Mouse (Mus musculus) inflammation-experienced regulatory T-cells, adult 6 months (primary cell): ENCODE measurements around the gene Haus7. TPM values are rescaled to one million over a fixed set of nuclear protein-coding genes. Genes with fewer than 3 reads are reported as not detected.
"Not testable (repeated sequence)": the region's sequence is repeated elsewhere in the genome, so short reads cannot be mapped to it uniquely, and the experiment has no call there.

Experiments used
- ATAC-seq: one replicate; pipeline ENCODE4 v1.8.0; 2017
- polyA plus RNA-seq, 3 experiments: library from polyadenylated mRNA; unstranded; fragments of 100-300 nt; shearing (Covaris generic); gene quantifications; one replicate each; pipeline ENCODE4 v1.2.1; 2017

Haus7 gene
- polyA plus RNA-seq, 3 experiments from 2014 or later: 28.7 to 40.7 (median 32.3) TPM

- no peak for ATAC-seq
Observed at GRCm38 (mm10) chrX:73465483-73466186, 6.8 kb upstream of the Haus7 start.

GRCm38 (mm10) chrX:73460792-73461191 lies 1.9 kb upstream of the Haus7 start:
- no peak for ATAC-seq

- peak; percentile 38 for ATAC-seq
Observed at GRCm38 (mm10) chrX:73451949-73452348, 6.9 kb downstream of the Haus7 start.

GRCm38 (mm10) chrX:73441428-73441827 lies 17.4 kb downstream of the Haus7 start:
- no peak for ATAC-seq

- no peak for ATAC-seq
Observed at GRCm38 (mm10) chrX:73435252-73435651, 23.6 kb downstream of the Haus7 start, which contains the start of gene Trex2. Gene Trex2 (minus strand): TSS chrX:73435344.

- ATAC-seq: no peak
Observed at GRCm38 (mm10) chrX:73432850-73433249, 26.0 kb downstream of the Haus7 start.

- ATAC-seq: no peak
Observed at GRCm38 (mm10) chrX:73430036-73430435, 28.8 kb downstream of the Haus7 start.

GRCm38 (mm10) chrX:73412767-73413166 lies 46.1 kb downstream of the Haus7 start:
- ATAC-seq: no peak

GRCm38 (mm10) chrX:73410880-73411517 lies 47.8 kb downstream of the Haus7 start, which contains the start of gene Zfp92:
Gene Zfp92 (plus strand): TSS chrX:73411096.
- ATAC-seq: peak; percentile 10

- no peak for ATAC-seq
Observed at GRCm38 (mm10) chrX:73401616-73402015, 57.2 kb downstream of the Haus7 start.

GRCm38 (mm10) chrX:73400951-73401350 lies 57.9 kb downstream of the Haus7 start:
- no peak for ATAC-seq

- ATAC-seq: not testable (repeated sequence)
Observed at GRCm38 (mm10) chrX:73398636-73399035, 60.2 kb downstream of the Haus7 start, which contains the start of gene Gm18336. Gene Gm18336 (minus strand): TSS chrX:73398736.

GRCm38 (mm10) chrX:73396446-73396845 lies 62.4 kb downstream of the Haus7 start:
- no peak for ATAC-seq

GRCm38 (mm10) chrX:73391481-73391880 lies 67.4 kb downstream of the Haus7 start:
- no peak for ATAC-seq

Other genes starting within 250 kb of the Haus7 start
- 100 to 1,000 TPM; 158 to 187 (median 175) TPM for gene Xlr4b, start 244.7 kb downstream of the Haus7 start, polyA plus RNA-seq
- 1 to 10 TPM; 1.5 to 2.1 (median 1.8) TPM for gene F8a, start 230.8 kb downstream of the Haus7 start, polyA plus RNA-seq
- gene Xlr4c, start 215.9 kb downstream of the Haus7 start, polyA plus RNA-seq: 100 to 1,000 TPM in 2 of 3 experiments, 10 to 100 TPM in 1; 76.9 to 140 (median 112) TPM
- not detected for gene Xlr3c, start 193.7 kb downstream of the Haus7 start, polyA plus RNA-seq
- under 1 TPM in 1 of 3 experiments, not detected in 2; 0.43 TPM for gene Xlr5a, start 166.1 kb downstream of the Haus7 start, polyA plus RNA-seq
- gene Xlr5c, start 166.1 kb downstream of the Haus7 start, polyA plus RNA-seq: under 1 TPM in 1 of 3 experiments, not detected in 2; 0.53 TPM
- not detected for gene Gm45015, start 122.2 kb downstream of the Haus7 start, polyA plus RNA-seq
- 10 to 100 TPM in 2 of 3 experiments, 1 to 10 TPM in 1; 7.6 to 14.7 (median 13.3) TPM for gene Zfp275, start 116.4 kb downstream of the Haus7 start, polyA plus RNA-seq
- gene Gm18336, start 60.3 kb downstream of the Haus7 start, polyA plus RNA-seq: not detected
- under 1 TPM in 1 of 3 experiments, not detected in 2; 0.21 TPM for gene Zfp92, start 47.9 kb downstream of the Haus7 start, polyA plus RNA-seq
- not detected for gene Trex2, start 23.7 kb downstream of the Haus7 start, polyA plus RNA-seq
- 1 to 10 TPM in 1 of 3 experiments, not detected in 2; 1.1 TPM for gene Bgn, start 24.6 kb upstream of the Haus7 start, polyA plus RNA-seq
- not detected for gene Atp2b3, start 44.0 kb upstream of the Haus7 start, polyA plus RNA-seq
- under 1 TPM in 1 of 3 experiments, not detected in 2; 0.34 TPM for gene Dusp9, start 180.4 kb upstream of the Haus7 start, polyA plus RNA-seq
- 1 to 10 TPM in 2 of 3 experiments, under 1 TPM in 1; 0.48 to 4.1 (median 2.3) TPM for gene Pnck, start 201.1 kb upstream of the Haus7 start, polyA plus RNA-seq
- gene Slc6a8, start 214.1 kb upstream of the Haus7 start, polyA plus RNA-seq: 1 to 10 TPM in 1 of 3 experiments, under 1 TPM in 2; 0.82 to 1.2 (median 0.86) TPM